Mouse (Mus musculus) heart, postnatal 0 days (tissue): ENCODE measurements at regions not wholly inside any gene's neighbourhood (a gene's known extent, or its start where the extent isn't known, plus 50 kb on each side); places are given as distances from the start of the nearest gene placed in this dataset.

Source experiments
- ATAC-seq: fragments of 200-750 bp; cut with Nextera tagmentation; 2 replicates; pipeline ENCODE4 v1.8.0; 2017; ENCODE audit warnings: low read depth, moderate number of reproducible peaks, moderate library complexity; ENCODE audit not compliant: insufficient read depth
- DNase-seq: peaks from one replicate; pipeline ENCODE4 v3.0.0-alpha.2; 2016; ENCODE audit warnings: low spot score
- H3K27ac ChIP-seq: fragments of 300-500 bp; sonication (generic); 2 replicates; pipeline ENCODE4 v1.5.1; 2014; ENCODE audit warnings: low read depth, mild to moderate bottlenecking
- H3K27me3 ChIP-seq: fragments of 300-500 bp; sonication (generic); 2 replicates; pipeline ENCODE4 v1.6.1; 2014; ENCODE audit warnings: low read length, mixed read lengths; ENCODE audit not compliant: control insufficient read depth, insufficient read depth
- H3K36me3 ChIP-seq: fragments of 300-500 bp; sonication (generic); replicated peaks from 2 replicates; pipeline ENCODE4 v1.6.1; 2014; ENCODE audit warnings: low read length, mixed read lengths; ENCODE audit not compliant: control insufficient read depth, insufficient read depth
- H3K4me1 ChIP-seq: fragments of 300-500 bp; sonication (generic); 2 replicates; pipeline ENCODE4 v1.6.1; 2014; ENCODE audit warnings: antibody characterized with exemption; ENCODE audit not compliant: control insufficient read depth, insufficient read depth
- H3K4me2 ChIP-seq: fragments of 300-500 bp; sonication (generic); 2 replicates; pipeline ENCODE4 v1.6.1; 2014; ENCODE audit warnings: low read depth, mild to moderate bottlenecking, low read length, moderate library complexity
- H3K4me3 ChIP-seq: fragments of 300-500 bp; sonication (generic); 2 replicates; pipeline ENCODE4 v1.5.1; 2014; ENCODE audit warnings: low read depth, low read length
- H3K9ac ChIP-seq: fragments of 300-500 bp; sonication (generic); replicated peaks from 2 replicates; pipeline ENCODE4 v1.6.1; 2014; ENCODE audit warnings: low read depth, low read length, mixed read lengths
- H3K9me3 ChIP-seq: fragments of 300-500 bp; sonication (generic); replicated peaks from 2 replicates; pipeline ENCODE4 v1.6.1; 2016; ENCODE audit warnings: low read length; ENCODE audit not compliant: control insufficient read depth
- CTCF ChIP-seq: IDR thresholded peaks from 2 replicates; pipeline ENCODE4 v1.5.1; 2016; ENCODE audit warnings: antibody characterized with exemption, control low read depth, low read depth
- EP300 ChIP-seq: IDR thresholded peaks from 2 replicates; pipeline ENCODE4 v1.6.1; 2016; ENCODE audit warnings: antibody characterized with exemption, low read depth
- WGBS: fragments of 180-500 bp; shearing (Covaris S2); extraction: QIAGEN DNeasy Blood & Tissue Kit; methylation state at CpG from one replicate; pipeline ENCODE4 v1.1.7; 2014; 5-methylcytosine and 5-hydroxymethylcytosine counted together

DNA sequence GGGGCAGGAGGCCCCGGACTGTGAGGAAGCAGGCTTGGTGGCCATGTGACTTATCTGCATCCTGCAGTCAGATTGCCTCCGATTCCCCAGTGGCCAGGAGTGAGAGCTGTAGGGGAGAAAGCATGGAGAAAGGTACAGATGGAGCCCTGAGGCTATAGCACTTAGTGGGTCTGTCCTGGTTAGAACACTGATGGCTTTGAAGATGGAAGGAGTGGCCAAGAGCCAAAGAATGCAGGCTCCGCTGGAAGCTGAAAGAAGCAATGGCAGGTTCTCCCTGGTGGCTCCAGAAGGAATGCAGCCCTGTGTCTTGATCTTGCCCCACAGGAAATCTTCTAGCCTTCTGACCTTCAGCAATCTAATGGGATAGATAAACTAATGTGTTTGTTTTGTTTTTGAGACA lies 926.3 kb downstream of the 4930447A16Rik start:
- WGBS, result 58% methylated on average over 3 of the region's 3 CpGs
- Histone ChIP-seq H3K9ac (no peak overlapping the region), H3K9me3 (no peaks in the 10 kb centered on the region), H3K27ac (no peak overlapping the region), H3K4me2 (no peak overlapping the region), H3K4me1 (no peaks in the 10 kb centered on the region), H3K27me3 (no peaks in the 10 kb centered on the region), H3K4me3 (no peak overlapping the region), H3K36me3 (no peaks in the 10 kb centered on the region)
- no peak for TF ChIP-seq CTCF
- no peak for DNase-seq
- no peak for ATAC-seq

DNA sequence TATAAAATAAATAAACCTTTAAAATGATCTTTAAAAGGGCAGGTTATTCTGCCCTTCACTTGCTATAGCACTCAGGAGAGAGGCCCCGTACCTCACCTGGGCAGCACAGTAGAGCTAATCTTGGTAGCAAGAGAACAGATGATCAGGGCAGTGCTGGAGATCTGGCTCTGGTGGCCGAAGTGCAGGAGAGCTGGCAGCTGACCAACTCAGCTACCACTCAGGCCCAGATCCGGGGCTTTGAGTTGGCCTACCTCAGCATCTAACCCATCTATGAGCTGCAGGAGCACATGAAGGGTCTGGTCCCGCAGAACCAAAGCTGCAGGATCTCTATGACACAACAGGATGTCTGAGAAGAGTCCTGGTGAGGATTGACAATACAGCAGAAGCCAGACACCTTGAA lies 928.0 kb downstream of the 4930447A16Rik start:
- H3K4me1 ChIP-seq, result no peaks in the 10 kb centered on the region
- no peak for DNase-seq

DNA sequence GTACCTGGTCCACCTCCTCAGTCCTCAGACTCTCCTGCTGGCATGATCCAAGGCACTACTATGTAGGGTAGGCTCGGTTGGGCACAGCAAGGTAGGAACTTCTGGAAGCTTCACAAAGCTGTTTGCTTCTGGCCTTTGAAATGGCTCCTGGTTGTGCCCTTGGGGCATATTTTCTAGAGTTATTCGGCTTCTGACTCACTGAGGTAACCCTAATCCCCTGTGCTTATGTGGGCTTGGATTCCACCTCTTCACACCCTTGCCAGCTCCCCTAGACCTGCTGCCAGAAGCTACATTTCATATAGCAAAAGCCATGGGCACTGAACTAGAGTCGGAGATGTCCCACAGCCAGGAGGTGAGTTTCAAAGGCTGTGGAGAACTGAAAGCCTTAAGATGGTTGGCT lies 933.7 kb downstream of the 4930447A16Rik start:
- WGBS, result 87% methylated on average over 3 of the region's 3 CpGs
- H3K4me2 ChIP-seq, result no peak overlapping the region

More for the DNA sequence above, 928.0 kb downstream of the 4930447A16Rik start:
- no peak overlapping the region for H3K9ac ChIP-seq
- no peaks in the 10 kb centered on the region for H3K27me3 ChIP-seq
- no peak overlapping the region for H3K4me2 ChIP-seq
- TF ChIP-seq CTCF, result no peak
- TF ChIP-seq EP300, result no peak
- ATAC-seq, result no peak
- no peaks in the 10 kb centered on the region for H3K36me3 ChIP-seq
- no peaks in the 10 kb centered on the region for H3K9me3 ChIP-seq
- WGBS, result 46% methylated on average over 4 of the region's 4 CpGs
- no peak overlapping the region for H3K27ac ChIP-seq
- no peak overlapping the region for H3K4me3 ChIP-seq

DNA sequence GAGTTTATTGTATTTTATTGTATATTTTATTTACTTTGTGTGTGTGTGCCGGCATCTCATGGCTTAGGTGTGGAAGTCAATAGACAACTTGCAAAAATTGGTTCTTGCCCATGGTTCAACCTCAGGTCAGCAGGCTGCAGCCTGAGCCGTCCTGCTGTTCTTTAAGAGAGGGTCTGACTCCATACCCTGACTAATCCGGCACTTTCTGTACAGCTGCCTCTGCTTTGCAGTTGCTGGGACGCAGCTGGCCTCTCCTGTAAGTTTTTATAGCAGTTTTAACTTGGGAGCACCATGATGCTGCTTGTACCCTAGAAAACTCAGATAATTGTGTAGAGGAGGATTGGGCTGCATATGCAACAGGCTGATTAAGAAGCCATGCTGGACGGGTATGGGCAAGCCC lies 938.2 kb downstream of the 4930447A16Rik start:
- Histone ChIP-seq H3K4me3 (no peak overlapping the region), H3K9ac (no peak overlapping the region), H3K9me3 (no peaks in the 10 kb centered on the region), H3K27ac (no peak overlapping the region), H3K27me3 (no peaks in the 10 kb centered on the region), H3K36me3 (no peaks in the 10 kb centered on the region), H3K4me2 (no peak overlapping the region), H3K4me1 (peaks cover 9% of the 10 kb centered on the region; the same call in 1 of the 2 replicates)
- no peak for ATAC-seq
- no peak for DNase-seq
- 75% methylated on average over 5 of the region's 5 CpGs for WGBS
- TF ChIP-seq CTCF (no peak), EP300 (no peak)

More for the DNA sequence above, 933.7 kb downstream of the 4930447A16Rik start:
- Histone ChIP-seq H3K36me3 (no peaks in the 10 kb centered on the region), H3K27me3 (no peaks in the 10 kb centered on the region), H3K9me3 (no peaks in the 10 kb centered on the region), H3K9ac (no peak overlapping the region), H3K27ac (no peak overlapping the region), H3K4me3 (no peak overlapping the region), H3K4me1 (peaks cover 6% of the 10 kb centered on the region; the same call in 1 of the 2 replicates)
- ATAC-seq (no peak), DNase-seq (no peak)
- TF ChIP-seq CTCF (no peak), EP300 (no peak)

DNA sequence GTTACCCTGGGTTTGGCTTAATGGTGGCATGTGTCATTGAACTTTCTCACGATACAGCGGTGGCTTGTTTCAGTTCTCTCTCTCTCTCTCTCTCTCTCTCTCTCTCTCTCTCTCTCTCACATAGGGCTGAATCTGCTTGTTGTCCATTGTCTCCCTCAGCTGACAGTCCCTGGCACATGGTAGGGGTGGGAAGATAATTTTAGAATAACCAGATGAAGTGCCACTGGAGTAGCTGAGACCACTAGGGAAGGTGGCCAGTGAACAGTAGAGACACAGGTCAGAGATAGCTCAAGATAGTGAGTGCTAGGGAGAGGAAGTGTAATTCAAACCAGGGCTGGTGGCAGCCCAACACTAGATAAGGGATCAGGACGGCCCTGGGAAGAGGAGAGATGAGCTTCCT lies 938.7 kb downstream of the 4930447A16Rik start:
- Histone ChIP-seq H3K36me3 (no peaks in the 10 kb centered on the region), H3K27me3 (no peaks in the 10 kb centered on the region), H3K4me1 (peaks cover 9% of the 10 kb centered on the region; the same call in 1 of the 2 replicates), H3K9ac (no peak overlapping the region), H3K9me3 (no peaks in the 10 kb centered on the region), H3K4me2 (no peak overlapping the region), H3K4me3 (no peak overlapping the region), H3K27ac (no peak overlapping the region)
- DNase-seq (no peak), ATAC-seq (peak; percentile 64; the same call in 1 of the 2 replicates)
- TF ChIP-seq CTCF (no peak), EP300 (no peak)
- WGBS, result 24% methylated on average over 3 of the region's 3 CpGs

DNA sequence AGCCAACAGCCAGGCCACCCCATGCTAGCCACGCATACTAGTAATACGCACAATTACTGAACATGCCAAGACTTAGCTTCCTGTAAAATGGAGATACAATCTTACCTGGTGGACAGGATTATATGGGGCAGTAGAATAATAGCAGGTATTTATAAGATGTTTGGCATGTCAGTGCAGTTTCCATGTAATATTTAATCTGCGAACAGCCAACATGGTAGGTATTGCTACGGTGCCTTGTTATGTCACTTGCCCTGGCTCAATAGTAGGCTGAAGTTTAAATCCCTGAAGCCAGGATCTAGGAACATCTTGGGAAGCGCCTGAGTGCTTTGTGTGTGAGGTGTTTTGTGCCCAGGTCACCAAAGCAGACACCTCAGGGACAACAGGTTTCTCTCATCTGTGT lies 942.3 kb downstream of the 4930447A16Rik start:
- Histone ChIP-seq H3K36me3 (no peaks in the 10 kb centered on the region), H3K4me1 (peaks cover 9% of the 10 kb centered on the region; the same call in 1 of the 2 replicates), H3K4me2 (no peak overlapping the region), H3K4me3 (no peak overlapping the region), H3K27me3 (no peaks in the 10 kb centered on the region), H3K9me3 (no peaks in the 10 kb centered on the region), H3K27ac (no peak overlapping the region), H3K9ac (no peak overlapping the region)
- TF ChIP-seq CTCF, result no peak
- no peak for DNase-seq
- no peak for ATAC-seq
- WGBS, result 95% methylated on average over 5 of the region's 5 CpGs
